Mouse (Mus musculus) layer of hippocampus, adult 8-10 months (tissue): ENCODE measurements around the gene Gm10964. TPM values are rescaled to one million over a fixed set of nuclear protein-coding genes. Genes with fewer than 3 reads are reported as not detected.

Experiments used
- DNase-seq, 2 experiments: peaks; one replicate each; pipeline ENCODE4 v3.0.0; 2022; ENCODE audit warnings: low spot score in 2 of 2
- total RNA-seq, 4 experiments: library from RNA; stranded (reverse); gene quantifications; 2 replicates each; pipeline ENCODE4 v1.2.4; 2022

Gene Gm10964
- not detected for total RNA-seq

- DNase-seq = no peak
These were observed at the start of gene Gm10964 for GRCm38 (mm10) chr3:103739329-103739728. TSS of gene Gm10964 (plus strand) at chr3:103739366.

DNA sequence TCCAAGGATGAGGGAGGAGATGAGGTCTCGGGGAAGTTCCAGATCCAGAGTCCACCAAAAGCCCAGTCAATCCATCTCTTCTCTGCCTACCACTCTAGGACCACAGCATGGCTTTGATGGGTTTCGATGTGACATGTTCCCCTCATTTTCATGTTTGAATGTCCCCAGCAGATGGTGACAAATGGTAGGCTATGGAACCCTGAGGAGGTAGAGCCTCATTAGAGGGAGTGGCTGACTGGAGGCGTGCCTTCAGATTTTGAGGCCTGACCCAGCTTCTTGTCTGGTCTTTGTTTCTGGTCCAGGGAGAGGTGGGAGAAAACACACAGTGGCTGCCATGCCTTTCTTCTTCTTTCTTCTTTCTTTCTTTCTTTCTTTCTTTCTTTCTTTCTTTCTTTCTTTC is 48.7 kb upstream of the Gm10964 start:
- no peak for DNase-seq

DNA sequence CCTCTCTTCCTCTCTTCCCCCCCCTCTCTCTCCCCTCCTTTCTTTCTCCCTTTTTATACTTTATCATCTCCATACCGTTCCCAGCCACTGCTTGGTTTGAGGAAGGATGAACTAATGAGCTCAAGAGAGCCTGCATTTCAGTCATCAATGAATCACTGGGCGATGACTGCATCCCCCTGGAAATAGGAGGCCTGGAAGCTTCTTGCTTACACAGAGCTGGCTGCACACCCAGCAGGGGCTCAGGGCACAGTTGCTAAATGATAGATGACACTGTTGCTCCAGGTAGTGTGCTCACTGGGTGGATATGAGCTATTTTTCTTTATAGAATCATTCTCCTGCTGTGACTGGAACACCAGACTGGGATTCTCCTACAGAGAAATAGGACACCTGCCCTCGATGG is 43.6 kb upstream of the Gm10964 start:
- DNase-seq = no peak

GRCm38 (mm10) chr3:103696388-103696925 is 42.7 kb upstream of the Gm10964 start:
- no peak for DNase-seq

- DNase-seq = no peak
These were observed 34.5 kb upstream of the Gm10964 start for GRCm38 (mm10) chr3:103704661-103705060.

GRCm38 (mm10) chr3:103705426-103705825 is 33.7 kb upstream of the Gm10964 start:
- DNase-seq = no peak

- no peak for DNase-seq
These were observed 29.6 kb upstream of the Gm10964 start for GRCm38 (mm10) chr3:103709470-103710040.

- no peak for DNase-seq
These were observed 27.0 kb upstream of the Gm10964 start for GRCm38 (mm10) chr3:103712196-103712595.

- DNase-seq = no peak
These were observed 24.8 kb upstream of the Gm10964 start for GRCm38 (mm10) chr3:103714236-103714875.

DNA sequence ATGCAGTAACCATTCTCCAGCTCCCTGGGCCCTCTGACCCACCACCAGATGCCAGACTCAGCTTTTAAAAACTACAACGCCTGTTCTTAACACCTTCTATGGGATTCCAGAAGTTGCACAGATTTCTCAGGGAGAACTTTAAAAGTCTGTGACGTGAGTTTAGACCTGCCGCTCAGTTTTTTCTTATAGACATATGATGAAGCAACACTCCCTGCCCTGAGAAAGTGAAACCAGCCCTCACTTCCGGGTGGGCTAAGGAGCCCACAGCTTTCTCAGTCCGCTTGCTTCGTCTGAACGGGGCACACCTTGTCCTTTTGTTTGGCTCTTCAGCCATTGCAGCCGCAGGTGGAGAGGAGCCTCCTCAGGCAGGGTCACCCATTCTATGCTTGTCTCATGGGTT is 24.2 kb upstream of the Gm10964 start:
- DNase-seq = no peak

DNA sequence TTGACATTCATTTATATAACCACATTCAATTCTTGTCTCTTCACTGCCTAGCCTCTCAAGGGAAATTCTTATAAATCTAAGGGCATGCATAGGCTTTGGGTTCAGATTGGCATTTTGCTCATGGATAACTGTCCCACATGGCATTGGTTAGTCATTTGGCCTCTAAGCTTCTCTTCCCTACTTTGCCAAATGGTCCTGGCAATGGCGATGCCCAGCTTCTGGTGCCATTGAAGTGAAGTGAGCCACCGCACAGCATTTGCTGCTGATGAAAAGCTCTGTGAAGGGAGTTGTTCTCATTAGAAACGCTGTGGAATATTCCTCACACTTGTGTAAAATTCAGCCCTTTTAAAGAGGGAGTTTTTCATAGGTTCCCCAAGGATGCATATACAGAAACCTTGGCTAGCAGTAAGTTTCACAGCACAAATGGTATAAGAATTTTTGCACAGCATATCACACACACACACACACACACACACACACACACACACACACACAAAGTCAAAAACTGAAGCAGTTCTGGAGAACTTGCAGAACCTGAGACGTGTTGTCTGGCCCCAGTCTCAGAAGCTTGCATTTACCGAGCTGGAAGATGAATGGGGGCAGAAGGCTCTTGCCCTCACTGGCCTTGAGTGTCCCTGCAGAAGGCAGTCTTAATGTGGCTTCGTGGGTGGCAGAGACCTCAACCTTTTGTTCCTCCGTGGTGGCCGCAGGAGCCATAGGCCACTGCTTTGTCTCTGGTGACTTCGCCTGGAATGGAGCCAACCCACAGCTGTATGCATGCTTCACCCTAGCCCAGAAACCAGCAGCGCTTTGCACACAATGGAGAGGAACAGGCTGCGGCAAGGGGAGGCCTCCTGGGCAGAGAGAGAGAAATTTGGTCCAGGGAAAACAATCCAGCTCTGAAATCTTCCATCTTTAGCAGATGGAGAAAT is 23.1 kb upstream of the Gm10964 start:
- no peak for DNase-seq

DNA sequence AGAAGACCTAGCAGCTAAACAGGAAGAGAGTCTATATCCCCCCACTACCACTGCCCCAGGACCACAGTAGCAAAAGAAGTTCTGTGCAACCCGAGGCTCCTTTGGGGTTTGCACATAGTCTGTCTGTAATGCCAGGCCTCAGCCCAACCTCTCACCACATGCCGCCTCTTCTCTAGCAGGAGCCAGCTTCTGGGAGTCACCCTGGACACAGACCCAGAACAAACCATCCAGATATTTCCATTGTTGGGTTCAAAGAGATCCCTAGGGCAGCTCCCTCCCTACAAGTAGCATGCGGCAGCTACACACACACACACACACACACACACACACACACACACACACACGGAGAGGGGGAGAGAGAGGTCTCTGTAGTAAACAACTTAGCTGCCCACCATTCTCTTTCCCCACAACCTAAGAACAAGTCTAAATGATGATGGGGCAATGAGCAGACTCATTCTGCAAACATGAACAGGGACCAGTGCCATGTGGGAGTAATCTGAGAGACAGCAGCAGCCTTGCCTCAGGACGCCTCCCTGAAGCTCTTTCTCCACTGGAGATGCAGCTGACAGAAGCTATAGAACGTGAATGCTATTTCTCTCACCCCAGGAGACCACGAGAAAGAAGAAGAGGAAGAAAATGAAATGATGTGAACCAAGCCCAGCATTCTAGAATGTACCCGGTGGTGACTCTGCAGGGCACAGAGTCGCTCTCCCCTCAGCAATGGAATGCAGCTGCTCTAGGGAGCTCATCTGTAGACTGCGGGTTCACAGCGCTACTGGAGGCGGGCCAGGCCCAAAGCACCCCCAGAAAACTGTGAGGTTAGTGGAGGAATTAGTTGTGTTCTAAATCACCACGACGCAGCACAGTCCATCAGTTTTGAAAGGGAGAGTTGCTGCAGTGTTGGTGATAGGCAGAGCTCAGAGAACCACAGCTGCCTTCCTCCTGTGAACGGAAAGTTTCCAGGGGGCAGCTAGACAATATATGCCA is 22.1 kb upstream of the Gm10964 start:
- no peak for DNase-seq

- no peak for DNase-seq
These were observed 20.4 kb upstream of the Gm10964 start for GRCm38 (mm10) chr3:103718728-103719127.

GRCm38 (mm10) chr3:103724137-103724536 is 15.0 kb upstream of the Gm10964 start:
- DNase-seq = no peak

GRCm38 (mm10) chr3:103726642-103727041 is 12.5 kb upstream of the Gm10964 start:
- no peak for DNase-seq

DNA sequence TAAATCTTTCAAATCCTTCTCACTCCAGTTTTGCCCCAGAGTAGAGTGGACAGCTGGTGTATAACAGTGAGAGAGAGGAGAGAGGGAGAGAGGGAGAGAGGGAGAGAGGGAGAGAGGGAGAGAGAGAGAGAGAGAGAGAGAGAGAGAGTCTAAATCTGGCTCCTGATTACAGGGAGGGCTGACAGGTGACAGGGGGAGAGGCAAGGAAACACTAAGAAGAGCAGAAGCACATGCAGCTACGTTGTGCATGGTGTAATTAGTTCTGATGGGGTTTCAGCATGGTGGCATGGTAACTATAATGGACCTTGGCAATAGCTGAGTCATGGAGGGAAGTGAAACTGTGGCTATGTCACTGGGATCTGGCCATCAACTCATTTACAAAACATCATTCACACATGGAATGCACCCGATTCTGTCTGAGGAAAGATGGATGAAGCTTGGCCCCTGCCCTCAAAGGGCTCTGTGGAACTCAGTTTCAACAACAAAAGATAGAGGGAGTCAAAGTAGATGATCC is 11.3 kb upstream of the Gm10964 start:
- DNase-seq = no peak

DNA sequence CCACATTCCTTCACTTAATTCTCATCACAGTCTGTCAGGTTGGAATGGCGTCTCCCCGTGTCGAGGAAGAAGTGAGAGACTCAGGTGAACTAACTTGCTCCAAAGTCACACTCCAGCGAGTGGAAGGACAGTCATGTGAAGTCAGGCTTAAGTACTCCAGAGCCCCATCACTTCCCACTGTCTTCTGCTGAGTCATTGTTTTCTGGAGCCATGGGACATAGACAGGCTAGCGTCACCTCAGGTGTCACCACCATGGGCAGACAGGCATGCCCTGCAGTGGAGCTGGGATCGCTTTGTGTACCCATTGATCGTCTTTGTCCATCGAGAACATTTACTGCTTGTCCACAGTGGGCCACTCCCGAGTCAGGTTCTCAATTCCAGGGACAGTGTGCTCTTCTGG is 9.3 kb upstream of the Gm10964 start:
- no peak for DNase-seq

GRCm38 (mm10) chr3:103732116-103732515 is 7.0 kb upstream of the Gm10964 start:
- no peak for DNase-seq

- no peak for DNase-seq
These were observed 6.0 kb upstream of the Gm10964 start for GRCm38 (mm10) chr3:103733176-103733575.
